Mouse (Mus musculus) limb, embryonic 10.5 days (tissue): Measurements from ENCODE around the gene Cdk4. TPM values are rescaled to one million over a fixed set of nuclear protein-coding genes. Genes with fewer than 3 reads are reported as not detected.
"Not testable (repeated sequence)": the region's sequence is repeated elsewhere in the genome, so short reads cannot be mapped to it uniquely, and the experiment has no call there.

Experiments
- DNase-seq: peaks from one replicate; pipeline ENCODE4 v3.0.0-alpha.2; 2017; ENCODE audit warnings: low spot score
- H3K27ac ChIP-seq: fragments of 300-500 bp; sonication (generic); 2 replicates; pipeline ENCODE4 v1.5.1; 2016; ENCODE audit warnings: mild to moderate bottlenecking
- H3K27me3 ChIP-seq: fragments of 300-500 bp; sonication (generic); 2 replicates; pipeline ENCODE4 v1.6.1; 2016; ENCODE audit warnings: low read depth, mild to moderate bottlenecking; ENCODE audit not compliant: poor library complexity, severe bottlenecking
- H3K36me3 ChIP-seq: fragments of 300-500 bp; sonication (generic); 2 replicates; pipeline ENCODE4 v1.6.1; 2016; ENCODE audit warnings: mild to moderate bottlenecking, moderate library complexity
- H3K4me1 ChIP-seq: fragments of 300-500 bp; sonication (generic); 2 replicates; pipeline ENCODE4 v1.6.1; 2016
- H3K4me3 ChIP-seq: fragments of 300-500 bp; sonication (generic); 2 replicates; pipeline ENCODE4 v1.5.1; 2016; ENCODE audit warnings: mild to moderate bottlenecking, moderate library complexity
- H3K9me3 ChIP-seq: fragments of 300-500 bp; sonication (generic); replicated peaks from 2 replicates; pipeline ENCODE4 v1.6.1; 2016; ENCODE audit warnings: mild to moderate bottlenecking
- WGBS: fragments of 180-500 bp; shearing (Covaris S2); methylation state at CpG from one replicate; pipeline ENCODE4 v1.1.7; 2016; 5-methylcytosine and 5-hydroxymethylcytosine counted together
- polyA plus RNA-seq: library from polyadenylated mRNA; unstranded; fragments of >200 nt; fragmentation: Nextera tagmentation; extraction: Ambion mirVana; gene quantifications from 2 replicates; pipeline ENCODE4 v1.2.1, GENCODE M21; 2016

The Cdk4 gene
- polyA plus RNA-seq, 1 experiment from 2014 or later = 3,142 TPM

DNA sequence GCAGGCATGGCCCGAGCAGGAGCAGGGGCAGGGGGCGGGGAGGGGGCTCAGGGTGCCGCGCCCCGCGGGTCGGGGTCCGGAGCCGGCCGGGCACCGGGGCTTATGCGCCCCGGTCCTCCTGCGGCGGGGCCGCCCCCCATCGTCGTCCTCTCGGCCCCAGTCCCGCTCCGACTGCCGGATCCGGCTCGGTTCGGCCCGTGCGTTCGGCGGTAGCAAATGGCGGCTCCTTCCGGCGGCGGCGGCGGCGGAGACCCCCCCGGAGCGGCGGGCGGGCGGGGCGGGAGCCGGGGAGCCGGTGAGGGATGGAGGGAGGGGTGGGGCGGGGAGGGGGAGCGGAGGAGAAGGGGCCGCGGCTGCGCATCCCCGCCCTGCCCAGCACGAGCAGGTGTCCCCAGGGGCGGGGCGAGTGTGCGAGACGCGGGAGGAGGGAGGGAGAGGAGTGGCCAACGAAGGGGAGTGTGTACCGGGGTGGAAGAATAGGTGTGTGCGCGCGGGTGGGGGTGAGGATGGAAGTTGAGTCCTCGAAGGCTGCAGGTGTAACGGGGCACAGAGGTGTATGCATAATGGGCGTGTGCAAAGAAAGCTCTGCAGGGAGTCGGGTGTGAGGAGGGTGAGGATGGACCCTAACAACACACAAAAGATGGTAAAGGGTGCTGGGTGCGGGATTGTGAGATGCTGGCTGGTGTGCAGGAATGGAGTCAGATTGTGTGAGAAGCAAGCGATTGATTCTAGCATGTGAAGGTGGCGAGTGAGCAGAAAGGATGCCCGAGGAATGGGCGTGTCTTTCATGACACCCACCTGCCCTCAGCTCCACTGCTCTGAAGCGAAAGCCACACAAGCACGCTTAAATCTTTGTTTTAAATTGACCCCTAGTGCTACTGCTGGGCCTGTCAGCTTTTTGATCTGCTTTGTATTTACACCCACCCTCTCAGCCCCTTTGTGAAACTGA lies 3.1 kb upstream of the Cdk4 start, which contains the start of gene March9:
TSS of gene March9 (minus strand) at position 217 of the 949 bp plus-strand sequence.
- WGBS = 1% methylated on average over 69 of the region's 72 CpGs
- Histone ChIP-seq H3K4me1 (peaks cover 43% of the 10 kb centered on the region), H3K27ac (peak within 1 kb of the TSS; percentile 83), H3K36me3 (peaks cover 30% of the 10 kb centered on the region), H3K9me3 (no peaks in the 10 kb centered on the region), H3K4me3 (peak within 1 kb of the TSS; percentile 80), H3K27me3 (peaks cover 64% of the 10 kb centered on the region)
- peak; percentile 71 for DNase-seq

DNA sequence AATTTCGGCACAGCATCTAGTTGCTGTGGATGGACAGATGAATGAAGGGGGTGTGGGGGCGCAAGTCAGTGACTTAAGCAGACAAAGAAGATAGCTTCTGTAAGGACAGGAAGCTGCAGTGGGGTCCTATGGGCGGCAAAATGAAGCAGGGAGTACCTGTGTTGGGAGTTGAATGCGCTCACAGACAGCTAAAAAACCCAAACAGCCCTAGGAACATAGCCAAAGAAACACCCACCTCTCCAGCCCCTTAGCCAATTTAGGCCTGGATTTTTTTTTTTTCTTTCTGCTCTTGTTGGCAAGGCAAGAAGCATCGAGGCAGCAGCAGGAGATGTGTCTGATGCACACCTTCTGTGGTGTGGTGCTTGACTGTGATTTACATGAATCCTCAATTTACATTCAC lies 2.2 kb upstream of the Cdk4 start:
- Histone ChIP-seq H3K9me3 (no peaks in the 10 kb centered on the region), H3K27ac (no peak overlapping the region), H3K36me3 (peaks cover 34% of the 10 kb centered on the region), H3K4me3 (no peak overlapping the region), H3K4me1 (peaks cover 43% of the 10 kb centered on the region), H3K27me3 (peaks cover 59% of the 10 kb centered on the region)
- WGBS = 47% methylated on average over 5 of the region's 5 CpGs
- no peak for DNase-seq

DNA sequence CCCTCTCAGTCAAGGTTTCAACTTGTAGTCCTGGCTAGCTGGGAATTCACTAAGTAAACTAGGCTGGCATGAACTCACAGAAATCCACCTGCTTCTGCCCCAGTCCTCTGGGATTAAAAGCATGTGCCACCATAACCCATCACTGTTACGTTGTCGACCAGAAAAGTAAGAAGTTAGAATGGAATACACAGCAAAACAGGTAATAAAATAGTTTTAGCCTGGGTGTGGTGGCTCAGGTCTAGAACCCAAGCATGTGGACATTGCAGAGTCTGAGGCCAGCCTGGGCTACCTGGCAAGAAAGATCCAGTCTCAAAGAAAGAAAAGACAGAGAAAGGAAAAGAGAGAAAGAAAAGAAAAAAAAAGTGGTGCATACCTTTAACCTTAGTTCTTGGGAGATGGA lies 1.8 kb upstream of the Cdk4 start:
- H3K4me1 ChIP-seq = peaks cover 44% of the 10 kb centered on the region
- 82% methylated on average over 2 of the region's 2 CpGs for WGBS
- H3K9me3 ChIP-seq = no peaks in the 10 kb centered on the region
- DNase-seq = no peak
- peaks cover 56% of the 10 kb centered on the region for H3K27me3 ChIP-seq
- H3K36me3 ChIP-seq = peaks cover 34% of the 10 kb centered on the region
- H3K4me3 ChIP-seq = no peak overlapping the region
- H3K27ac ChIP-seq = no peak overlapping the region

DNA sequence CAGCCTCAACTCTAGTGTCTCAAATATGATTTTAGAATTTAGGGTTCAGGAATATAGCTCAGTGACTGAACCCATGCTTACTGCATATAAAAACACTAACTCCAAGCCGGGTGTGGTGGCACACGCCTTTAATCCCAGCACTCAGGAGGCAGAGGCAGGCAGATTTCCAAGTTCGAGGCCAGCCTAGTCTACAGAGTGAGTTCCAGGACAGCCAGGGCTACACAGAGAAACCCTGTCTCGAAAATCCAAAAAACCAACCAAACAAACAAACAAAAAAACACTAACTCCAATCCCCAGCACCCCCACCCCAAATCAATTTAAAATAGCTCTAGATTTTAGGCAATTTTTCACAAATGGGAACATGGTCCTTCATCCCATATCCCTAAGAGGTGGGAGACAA lies 1.2 kb upstream of the Cdk4 start:
- Histone ChIP-seq H3K36me3 (peaks cover 35% of the 10 kb centered on the region), H3K4me1 (peaks cover 47% of the 10 kb centered on the region), H3K27me3 (peaks cover 51% of the 10 kb centered on the region)
- 86% methylated on average over 4 of the region's 4 CpGs for WGBS
- not testable (repeated sequence) for DNase-seq, H3K9me3 ChIP-seq, H3K4me3 ChIP-seq, H3K27ac ChIP-seq

DNA sequence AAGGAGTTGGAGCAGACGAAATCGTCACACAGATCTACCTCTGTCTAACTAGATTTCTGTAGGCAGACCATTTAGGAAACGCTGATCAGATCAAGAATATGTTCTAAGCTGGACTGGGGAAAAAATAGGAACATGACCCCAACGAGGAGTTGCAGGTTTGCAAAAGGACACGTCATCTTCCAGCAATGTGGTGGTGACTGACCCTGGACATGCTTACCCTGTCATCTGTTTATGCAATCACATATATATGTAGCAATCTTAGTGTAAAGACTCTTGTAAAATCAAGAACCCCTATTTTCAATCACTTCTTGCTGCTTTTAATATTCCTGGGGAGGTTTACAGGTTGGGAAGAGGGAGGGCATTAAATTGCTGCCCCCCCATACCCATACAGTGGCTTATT lies 831 bp upstream of the Cdk4 start:
- Histone ChIP-seq H3K4me1 (peaks cover 47% of the 10 kb centered on the region), H3K9me3 (no peaks in the 10 kb centered on the region), H3K36me3 (peaks cover 35% of the 10 kb centered on the region), H3K27me3 (peaks cover 47% of the 10 kb centered on the region), H3K4me3 (no peak overlapping the region), H3K27ac (no peak overlapping the region)
- 84% methylated on average over 5 of the region's 5 CpGs for WGBS
- DNase-seq = no peak

DNA sequence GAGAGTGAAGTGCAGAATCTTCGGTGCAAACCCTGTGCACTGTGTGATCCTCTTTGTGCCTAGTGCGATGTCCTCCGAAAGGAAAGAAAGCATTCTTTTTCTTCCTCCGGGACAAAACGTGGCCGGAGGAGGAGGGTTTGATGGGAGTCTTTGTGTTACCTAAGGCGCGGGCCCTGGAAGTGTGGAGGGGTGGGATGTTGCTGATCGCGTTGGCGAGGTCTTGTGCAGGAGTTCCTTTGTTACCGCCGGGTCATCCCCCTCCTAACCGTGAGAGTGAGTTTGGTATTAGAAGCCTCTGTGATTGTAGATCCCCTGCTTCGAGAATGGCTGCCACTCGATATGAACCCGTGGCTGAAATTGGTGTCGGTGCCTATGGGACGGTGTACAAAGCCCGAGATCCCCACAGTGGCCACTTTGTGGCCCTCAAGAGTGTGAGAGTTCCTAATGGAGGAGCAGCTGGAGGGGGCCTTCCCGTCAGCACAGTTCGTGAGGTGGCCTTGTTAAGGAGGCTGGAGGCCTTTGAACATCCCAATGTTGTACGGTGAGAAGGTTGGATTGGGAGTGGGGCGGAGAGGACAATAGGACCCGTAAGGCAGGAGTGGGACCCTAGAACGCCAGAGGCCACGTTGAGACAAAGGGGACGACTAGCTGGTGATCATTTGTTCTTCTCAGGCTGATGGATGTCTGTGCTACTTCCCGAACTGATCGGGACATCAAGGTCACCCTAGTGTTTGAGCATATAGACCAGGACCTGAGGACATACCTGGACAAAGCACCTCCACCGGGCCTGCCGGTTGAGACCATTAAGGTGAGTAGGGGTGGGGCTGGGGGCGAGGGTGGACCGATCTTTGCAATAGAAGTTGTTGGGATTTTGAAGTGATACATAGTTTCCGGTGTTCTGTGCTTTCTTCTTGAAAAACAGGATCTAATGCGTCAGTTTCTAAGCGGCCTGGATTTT lies 858 bp downstream of the Cdk4 start:
- no peaks in the 10 kb centered on the region for H3K9me3 ChIP-seq
- peak; percentile 53 for DNase-seq
- H3K4me1 ChIP-seq = peaks cover 44% of the 10 kb centered on the region
- H3K4me3 ChIP-seq = peak overlapping the region; percentile 90
- peak overlapping the region; percentile 99 for H3K27ac ChIP-seq
- H3K27me3 ChIP-seq = peaks cover 30% of the 10 kb centered on the region
- peaks cover 47% of the 10 kb centered on the region for H3K36me3 ChIP-seq
- WGBS = 18% methylated on average over 37 of the region's 37 CpGs

DNA sequence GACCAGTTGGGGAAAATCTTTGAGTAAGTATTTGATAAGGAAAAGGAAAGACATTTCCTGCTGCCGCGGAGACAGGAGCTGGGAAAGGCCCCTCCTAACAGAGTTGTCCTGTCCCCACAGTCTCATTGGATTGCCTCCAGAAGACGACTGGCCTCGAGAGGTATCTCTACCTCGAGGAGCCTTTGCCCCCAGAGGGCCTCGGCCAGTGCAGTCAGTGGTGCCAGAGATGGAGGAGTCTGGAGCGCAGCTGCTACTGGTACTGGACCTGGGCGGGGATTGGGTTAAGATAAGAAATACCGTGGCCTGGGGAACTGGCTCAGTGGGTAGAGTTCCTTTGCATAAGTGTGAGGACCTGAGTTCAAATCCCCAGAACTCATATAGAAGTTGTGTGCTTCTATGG lies 2.6 kb downstream of the Cdk4 start:
- DNase-seq = no peak
- 94% methylated on average over 9 of the region's 9 CpGs for WGBS
- Histone ChIP-seq H3K9me3 (no peaks in the 10 kb centered on the region), H3K4me1 (peaks cover 39% of the 10 kb centered on the region), H3K36me3 (peaks cover 47% of the 10 kb centered on the region), H3K27ac (no peak overlapping the region), H3K4me3 (no peak overlapping the region), H3K27me3 (peaks cover 12% of the 10 kb centered on the region)

DNA sequence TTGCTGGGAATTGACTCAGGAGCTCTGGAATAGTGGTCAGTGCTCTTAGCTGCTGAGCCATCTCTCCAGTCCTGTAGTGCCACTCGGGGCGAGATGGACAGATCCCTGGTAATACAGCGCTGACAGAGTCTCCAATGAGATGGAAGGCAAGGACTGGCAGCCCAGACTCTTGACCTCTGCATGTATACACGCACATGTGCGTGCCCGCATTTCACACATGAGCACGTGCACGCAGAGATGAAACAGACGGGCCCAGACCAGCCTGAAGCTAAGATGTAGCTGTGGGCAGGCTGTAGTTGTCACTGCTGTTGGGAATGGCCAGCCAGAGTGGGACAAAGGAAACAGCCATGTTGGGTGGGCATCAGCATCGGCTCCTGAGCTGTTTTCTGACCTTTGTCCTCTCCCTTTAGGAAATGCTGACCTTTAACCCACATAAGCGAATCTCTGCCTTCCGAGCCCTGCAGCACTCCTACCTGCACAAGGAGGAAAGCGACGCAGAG lies 3.2 kb downstream of the Cdk4 start:
- Histone ChIP-seq H3K27ac (no peak overlapping the region), H3K27me3 (peaks cover 6% of the 10 kb centered on the region), H3K4me3 (peak overlapping the region; percentile 16; the same call in 1 of the 2 replicates), H3K4me1 (peaks cover 44% of the 10 kb centered on the region), H3K9me3 (no peaks in the 10 kb centered on the region), H3K36me3 (peaks cover 47% of the 10 kb centered on the region)
- no peak for DNase-seq
- 91% methylated on average over 14 of the region's 14 CpGs for WGBS

DNA sequence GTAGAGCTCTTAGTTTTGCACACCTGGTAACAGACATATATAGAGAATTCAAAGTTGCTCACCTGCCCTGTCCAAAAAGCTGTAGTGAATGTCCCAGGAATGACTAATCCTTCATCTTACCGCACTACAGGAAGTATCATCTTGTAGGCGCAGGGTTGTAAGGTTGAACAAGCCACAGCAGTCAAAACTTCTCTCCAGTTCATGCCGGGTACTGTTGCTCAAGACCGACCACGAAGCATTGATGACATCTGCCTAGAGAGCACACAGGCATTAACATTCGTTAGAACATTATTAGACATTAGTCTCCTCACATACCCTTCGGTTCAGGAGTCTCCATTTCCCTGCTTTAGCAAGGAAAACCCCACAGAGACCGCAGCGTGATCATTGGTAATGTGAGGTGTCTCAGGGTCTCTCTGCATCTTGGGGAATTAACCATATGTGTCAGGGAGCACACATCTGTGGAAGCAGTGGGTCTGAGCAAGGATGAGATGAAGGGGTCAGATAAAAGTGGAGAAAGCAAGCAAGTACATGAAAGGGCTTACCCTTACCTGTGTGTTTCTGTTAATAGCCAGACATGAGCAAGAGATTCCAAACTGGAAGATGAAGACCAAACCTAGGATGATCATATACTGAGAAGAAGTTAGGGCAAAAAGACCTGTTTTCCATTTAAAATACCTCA lies 5.2 kb downstream of the Cdk4 start:
- DNase-seq = no peak
- Histone ChIP-seq H3K27me3 (no peaks in the 10 kb centered on the region), H3K4me3 (peak overlapping the region; percentile 68), H3K4me1 (peaks cover 38% of the 10 kb centered on the region), H3K27ac (peak overlapping the region; percentile 89), H3K9me3 (no peaks in the 10 kb centered on the region), H3K36me3 (peaks cover 47% of the 10 kb centered on the region)
- 88% methylated on average over 9 of the region's 9 CpGs for WGBS

DNA sequence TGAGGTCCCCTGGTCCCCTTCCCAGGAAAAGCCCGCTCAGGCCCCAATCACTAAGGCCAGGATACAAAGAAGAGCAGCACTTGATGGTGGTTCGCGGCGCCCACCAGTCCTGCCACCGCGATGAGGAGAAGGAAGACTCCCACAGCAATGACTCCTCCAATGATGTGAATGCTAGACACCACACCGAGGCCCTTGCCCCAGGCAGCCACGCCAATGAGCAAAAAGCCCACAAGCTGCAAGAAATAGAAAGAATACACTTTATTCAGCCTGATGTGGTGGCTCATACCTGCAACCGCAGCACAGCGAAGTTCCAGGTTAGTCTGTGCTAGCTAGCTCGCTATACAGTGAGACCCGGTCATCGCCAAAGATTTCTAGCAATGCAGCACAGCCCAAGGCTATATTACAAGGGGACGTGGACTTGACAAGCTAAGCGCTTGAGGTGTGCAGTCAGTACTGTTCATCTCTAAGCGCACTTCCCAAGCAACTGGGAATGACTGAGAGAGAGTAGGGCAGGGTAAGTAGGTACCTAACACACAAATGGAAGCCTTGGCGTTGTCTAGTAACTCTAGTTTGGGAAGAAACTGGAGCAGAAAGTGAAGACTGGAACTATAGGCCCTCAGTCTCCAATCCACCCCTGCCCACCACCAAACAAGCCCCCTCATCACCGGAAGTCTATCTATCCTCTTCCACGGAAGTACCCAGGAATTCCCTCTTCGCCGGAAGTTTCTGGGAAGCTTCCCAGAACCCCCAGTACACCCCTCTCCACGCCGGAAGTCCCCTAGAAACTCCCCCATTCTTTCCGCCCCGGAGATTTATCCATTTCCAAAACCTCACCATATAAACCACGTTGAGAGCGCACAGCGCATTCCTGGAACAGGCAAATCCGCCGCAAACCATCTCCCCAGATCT lies 6.2 kb downstream of the Cdk4 start:
- peak; percentile 53 for DNase-seq
- no peaks in the 10 kb centered on the region for H3K27me3 ChIP-seq
- H3K9me3 ChIP-seq = no peaks in the 10 kb centered on the region
- 11% methylated on average over 30 of the region's 30 CpGs for WGBS
- peaks cover 37% of the 10 kb centered on the region for H3K4me1 ChIP-seq
- H3K4me3 ChIP-seq = peak overlapping the region; percentile 68
- H3K27ac ChIP-seq = peak overlapping the region; percentile 89
- peaks cover 43% of the 10 kb centered on the region for H3K36me3 ChIP-seq

DNA sequence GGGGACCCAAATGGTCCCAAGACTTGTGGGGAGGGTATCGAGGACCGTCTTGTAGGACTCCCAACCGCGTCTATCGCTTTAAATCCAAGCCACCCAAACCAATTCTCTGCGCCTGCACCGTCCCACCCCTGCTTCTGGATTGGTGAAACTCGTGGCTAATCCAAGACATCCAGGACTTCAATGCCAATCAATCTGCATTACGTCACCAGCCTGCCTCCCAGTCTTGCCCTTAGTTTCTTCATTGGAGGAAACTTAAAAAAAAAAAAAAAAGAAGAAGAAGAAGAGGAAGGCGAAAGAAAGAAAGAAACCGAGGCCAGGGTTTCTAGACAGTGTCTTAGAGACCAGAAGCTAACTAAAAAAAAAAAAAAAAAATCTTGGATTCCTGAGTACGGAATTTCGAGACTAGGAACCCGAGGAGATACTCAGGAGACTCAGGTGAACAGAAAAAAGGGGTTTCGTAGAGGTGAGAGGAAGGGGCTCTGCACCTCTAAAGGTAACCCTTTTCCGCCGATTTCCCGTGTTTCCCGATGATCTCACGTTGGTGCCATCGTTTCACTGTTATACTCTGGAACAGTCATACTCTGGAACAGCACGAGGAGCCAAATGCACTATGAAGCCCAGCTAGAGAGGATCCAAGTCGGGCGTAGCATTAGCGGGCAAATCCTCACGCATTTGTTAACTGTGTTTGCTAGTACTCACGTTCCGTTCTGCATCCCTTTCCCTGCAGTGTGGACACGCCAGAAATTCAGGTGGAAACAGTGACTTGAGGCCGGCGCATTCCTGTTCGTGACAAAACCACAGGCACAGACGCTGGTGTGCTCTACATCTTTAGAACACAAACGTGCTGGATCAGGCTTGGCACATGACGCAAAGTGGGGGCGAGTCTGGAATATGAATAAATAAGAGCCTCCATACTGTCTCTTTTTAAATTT lies 7.1 kb downstream of the Cdk4 start, which contains the start of gene Tspan31:
TSS of gene Tspan31 (minus strand) at position 75 of the 932 bp plus-strand sequence.
- Histone ChIP-seq H3K4me1 (peaks cover 30% of the 10 kb centered on the region), H3K36me3 (peaks cover 34% of the 10 kb centered on the region), H3K9me3 (no peaks in the 10 kb centered on the region), H3K4me3 (peak within 1 kb of the TSS; percentile 68), H3K27me3 (peaks cover 8% of the 10 kb centered on the region), H3K27ac (peak within 1 kb of the TSS; percentile 89)
- peak; percentile 85 for DNase-seq
- 3% methylated on average over 36 of the region's 36 CpGs for WGBS
